Mouse (Mus musculus) telencephalon, adult 2 months (tissue): ENCODE data around the gene 6430550D23Rik.

Experiments
- DNase-seq: peaks from one replicate; pipeline ENCODE4 v3.0.0-alpha.2; 2011; ENCODE audit warnings: low read depth, low spot score

The 6430550D23Rik gene

DNA sequence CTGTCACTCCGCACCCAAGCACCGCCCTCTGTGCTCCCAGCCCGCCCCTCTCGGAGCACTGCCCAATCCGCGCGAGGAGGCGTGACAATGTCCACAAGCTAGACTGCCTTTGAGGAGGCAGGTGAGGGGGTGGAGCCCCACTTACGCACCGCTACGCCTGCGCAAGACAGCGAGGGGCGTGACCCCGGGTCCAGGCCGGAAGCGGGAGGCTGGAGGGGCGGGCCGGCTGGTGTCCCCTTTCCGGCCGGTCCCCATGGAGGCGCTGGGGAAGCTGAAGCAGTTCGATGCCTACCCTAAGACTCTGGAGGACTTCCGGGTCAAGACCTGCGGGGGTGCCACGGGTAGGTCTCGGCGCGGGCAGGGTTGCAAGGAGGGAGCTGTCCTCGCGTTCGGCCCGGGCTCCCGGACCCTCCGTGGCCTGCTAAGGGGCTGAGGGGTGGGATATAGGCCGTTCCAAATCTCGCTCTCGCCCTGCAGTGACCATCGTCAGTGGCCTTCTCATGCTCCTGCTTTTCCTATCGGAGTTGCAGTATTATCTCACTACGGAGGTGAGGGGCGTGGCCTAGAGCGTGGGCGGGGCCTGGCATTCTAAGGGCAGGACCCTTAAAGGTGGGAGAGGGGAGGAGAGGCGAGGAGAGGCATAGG, at the start of gene 6430550D23Rik, which contains the start of gene Ergic3:
Gene 6430550D23Rik (minus strand): TSS at position 90 of the 645 bp plus-strand sequence.
Gene Ergic3 (plus strand): TSS at position 158 of the 645 bp plus-strand sequence.
- peak; percentile 95 for DNase-seq

DNA sequence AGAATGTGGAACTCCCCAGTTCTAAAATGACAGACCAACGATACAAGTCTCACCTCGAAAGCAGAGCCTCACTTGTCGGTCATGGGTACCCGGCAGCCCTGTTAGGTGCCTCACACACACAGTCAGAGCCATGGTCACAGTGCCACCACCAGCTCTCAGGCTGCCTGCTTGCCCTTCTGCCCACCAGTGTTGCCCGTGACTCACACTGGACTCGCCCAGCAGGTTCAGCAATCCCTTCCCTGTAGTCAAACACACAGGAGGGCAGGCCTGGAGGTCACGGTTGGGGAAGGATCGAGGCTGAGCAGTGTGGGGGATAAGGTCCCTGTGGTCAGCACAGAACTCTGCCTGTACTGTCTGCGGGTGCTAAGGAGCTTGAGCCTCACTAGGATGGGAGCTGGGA, 45.0 kb upstream of the 6430550D23Rik start, which contains the start of gene Fer1l4:
Gene Fer1l4 (minus strand): TSS at position 132 of the 400 bp plus-strand sequence.
- no peak for DNase-seq

DNA sequence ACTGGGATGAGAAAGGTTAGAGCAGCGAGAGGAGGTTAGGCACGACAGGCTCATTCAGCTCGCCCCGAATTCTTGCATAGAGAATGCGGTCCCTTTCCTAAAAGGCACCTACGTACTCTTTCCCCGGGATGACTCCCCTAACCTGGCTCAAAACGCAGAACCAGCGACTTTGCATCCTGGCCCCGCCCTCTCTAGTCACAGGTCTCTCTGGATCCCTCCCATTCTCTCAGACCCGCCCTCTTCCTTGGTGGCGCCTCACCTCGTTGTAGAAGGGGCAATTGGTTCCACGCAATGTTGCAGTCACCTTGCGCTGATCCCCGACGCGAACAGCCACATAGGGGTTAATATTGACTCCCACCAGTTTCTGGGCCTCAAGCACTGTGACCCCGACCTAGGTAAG, 40.2 kb upstream of the 6430550D23Rik start:
- no peak for DNase-seq

DNA sequence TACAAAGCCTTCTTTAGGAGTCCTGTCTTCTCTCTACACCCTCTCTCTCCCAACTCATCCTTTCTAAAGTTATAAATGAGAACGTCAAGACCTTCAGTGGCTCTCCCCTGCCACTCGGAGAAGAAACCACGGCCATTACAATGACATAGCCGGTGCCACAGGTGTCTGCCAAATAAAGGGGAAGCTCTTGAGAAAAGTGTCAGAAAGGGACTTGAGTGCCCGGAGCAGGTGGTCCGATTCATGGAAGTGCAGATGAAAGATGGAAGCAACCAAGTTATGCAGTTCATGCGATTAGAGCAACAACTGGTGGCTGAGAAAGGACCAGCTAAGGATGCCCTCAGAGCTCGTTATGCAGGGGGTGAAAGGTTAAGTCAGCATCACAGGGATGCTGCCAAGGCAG, 35.1 kb upstream of the 6430550D23Rik start:
- DNase-seq, result no peak

DNA sequence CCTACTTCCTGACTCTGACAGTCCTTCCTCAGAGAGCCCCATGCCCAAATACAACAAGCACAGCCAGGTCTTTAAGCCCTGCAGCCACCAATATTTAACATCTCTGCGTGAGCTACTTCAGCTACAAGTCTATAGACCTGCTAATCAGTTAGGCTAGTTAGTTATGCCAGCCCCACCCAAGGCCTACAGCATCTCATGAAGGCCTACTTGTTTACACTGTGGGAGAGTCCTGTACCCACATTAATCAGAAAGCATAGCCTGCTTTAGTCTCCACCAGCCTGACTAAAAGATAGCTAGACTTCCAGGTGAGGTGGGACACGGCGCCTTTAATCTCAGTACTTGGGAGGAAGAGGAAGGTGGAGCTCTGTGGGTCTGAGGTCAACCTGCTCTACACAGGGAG, 31.6 kb upstream of the 6430550D23Rik start:
- DNase-seq, result no peak

DNA sequence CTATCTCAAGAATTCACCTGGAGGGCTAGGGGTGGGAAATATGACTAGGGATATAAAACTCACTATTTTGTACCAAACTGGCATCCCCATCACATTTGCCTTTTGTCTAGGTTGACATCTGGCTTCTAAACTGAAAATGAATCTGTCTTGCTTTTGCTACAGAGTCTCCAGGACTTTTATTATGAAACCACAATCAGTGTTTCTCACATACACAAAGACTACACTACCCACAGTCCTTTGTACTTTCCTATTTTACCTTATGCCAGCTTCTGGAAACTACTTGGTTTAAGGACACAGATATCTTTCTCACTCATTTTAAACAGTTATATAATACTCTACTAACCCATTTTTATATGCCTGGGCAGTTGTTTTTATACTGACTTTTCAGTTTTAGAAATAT, 17.7 kb upstream of the 6430550D23Rik start:
- peak; percentile 4 for DNase-seq

DNA sequence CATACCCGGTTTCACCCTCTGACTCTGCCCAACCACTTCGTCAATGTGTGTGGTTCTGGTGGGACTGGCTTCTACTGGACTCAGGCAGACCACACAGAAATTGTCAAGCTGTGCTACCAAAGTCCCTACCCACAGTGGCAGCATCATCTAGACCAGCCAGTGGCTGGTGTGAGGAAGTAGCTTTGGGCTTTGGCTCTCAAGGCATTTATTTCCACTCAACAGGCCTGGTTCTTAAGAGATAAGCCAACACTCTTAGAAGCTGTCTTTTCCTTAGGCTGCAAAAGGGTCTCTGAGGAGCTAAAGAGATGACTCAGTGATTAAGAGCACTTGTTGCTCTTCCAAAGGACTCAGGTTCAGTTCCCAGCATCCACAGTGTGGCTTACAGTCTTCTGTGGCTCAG, 14.0 kb upstream of the 6430550D23Rik start:
- no peak for DNase-seq

DNA sequence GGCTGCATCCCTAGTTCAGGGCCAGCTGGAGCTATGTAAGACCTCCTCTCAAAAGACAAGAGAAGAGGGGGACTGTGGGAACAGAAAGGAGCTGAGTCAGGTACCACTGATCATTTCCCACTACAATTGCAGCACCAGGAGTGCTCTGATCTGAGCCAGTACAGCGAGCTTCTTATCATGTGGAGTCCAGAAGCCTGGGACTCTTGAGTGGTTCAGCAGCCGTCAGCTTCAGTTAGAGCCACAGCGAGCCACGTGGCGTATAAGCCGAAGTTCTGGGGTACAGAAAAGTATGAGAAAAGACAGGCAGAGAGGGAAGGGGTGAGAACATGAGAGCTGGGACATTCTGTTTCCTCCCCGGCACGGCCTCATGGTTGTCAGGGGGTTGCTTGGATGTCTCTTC, 13.4 kb upstream of the 6430550D23Rik start:
- no peak for DNase-seq

DNA sequence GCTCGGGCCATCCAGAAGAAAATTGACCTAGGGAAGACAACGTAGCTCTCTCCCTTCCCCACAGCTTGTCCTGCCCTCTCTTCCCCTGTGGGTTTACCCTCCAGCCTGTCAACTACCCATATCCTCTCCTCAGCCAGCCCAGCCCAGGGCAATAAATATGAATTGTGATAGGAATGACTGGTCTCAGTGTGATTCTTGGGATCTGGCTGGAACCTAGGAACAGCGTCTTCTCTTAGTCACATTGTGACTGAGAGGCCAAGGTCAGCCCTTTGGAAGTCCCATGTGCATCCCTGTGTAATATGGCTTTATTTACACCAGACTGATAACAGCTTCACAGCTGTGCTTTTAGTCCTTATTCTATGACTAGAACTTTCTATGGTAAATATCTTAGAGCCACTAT, 10.3 kb upstream of the 6430550D23Rik start:
- DNase-seq, result no peak

DNA sequence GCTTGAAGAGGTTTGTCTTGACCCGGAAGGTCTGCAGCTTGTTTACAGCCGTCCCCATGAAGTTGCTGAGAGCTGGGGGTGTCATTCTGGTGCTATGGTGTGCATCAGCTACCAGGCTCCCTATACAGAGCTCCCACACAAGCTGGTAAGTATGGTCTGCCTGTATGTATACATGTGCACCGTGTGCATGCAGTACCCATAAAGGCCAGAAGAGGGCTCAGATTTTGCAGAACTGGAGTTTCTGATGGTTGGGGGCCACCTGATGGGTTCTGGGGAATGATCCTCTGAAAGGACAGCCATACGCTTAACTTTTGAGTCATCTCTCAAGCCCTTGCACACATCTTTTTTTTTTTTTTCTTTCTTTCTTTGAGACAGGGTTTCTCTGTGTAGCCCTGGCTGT, 2.4 kb downstream of the 6430550D23Rik start:
- no peak for DNase-seq

DNA sequence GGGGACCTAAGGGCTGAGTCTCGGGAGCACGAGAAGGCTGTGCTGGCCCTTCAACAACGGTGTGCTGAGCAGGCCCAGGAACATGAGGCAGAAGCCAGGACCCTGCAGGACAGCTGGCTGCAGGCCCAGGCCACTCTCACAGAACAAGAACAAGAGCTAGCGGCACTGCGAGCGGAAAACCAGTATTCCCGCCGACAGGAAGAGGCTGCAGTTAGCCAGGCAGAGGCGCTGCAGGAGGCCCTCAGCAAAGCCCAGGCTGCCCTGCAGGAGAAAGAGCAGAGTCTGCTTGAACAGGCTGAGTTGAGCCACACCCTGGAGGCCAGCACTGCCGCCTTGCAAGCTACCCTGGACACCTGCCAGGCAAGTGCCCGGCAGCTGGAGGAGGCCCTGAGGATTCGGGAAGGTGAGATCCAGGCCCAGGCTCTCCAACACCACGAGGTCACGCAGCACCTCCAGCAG, 15.9 kb downstream of the 6430550D23Rik start:
- no peak for DNase-seq

DNA sequence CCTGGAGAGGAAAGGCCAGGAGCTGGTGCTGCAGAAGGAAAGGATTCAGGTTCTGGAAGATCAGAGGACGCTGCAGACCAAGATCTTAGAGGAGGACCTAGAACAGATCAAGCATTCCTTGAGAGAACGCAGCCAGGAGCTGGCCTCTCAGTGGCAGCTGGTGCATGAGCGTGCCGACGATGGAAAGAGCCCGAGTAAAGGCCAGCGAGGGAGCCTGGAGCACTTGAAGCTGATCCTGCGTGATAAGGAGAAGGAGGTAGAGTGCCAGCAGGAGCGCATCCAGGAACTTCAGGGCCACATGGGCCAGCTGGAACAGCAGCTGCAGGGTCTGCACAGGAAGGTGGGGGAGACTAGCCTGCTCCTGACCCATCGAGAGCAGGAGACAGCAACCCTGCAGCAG, 16.6 kb downstream of the 6430550D23Rik start:
- DNase-seq, result no peak

DNA sequence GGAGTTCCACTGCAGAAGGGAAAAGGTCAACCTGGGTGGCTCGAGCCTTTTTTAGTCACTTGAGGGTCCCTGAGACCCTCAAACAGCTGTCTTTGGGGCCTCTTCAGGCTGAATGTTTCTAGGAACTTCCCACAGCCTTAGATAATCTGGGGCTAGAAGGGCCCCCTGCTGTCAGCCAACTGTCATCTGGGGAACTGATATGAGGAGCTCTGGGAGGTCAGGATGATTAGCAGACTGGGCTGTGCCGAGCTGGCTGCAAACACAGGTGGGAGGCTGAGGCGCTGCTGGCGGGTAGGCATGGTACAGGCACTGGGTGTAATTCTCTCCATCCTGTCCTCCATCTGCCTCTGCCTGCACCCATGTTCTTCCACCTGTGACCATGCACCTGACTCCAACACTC, 18.7 kb downstream of the 6430550D23Rik start:
- DNase-seq, result no peak

DNA sequence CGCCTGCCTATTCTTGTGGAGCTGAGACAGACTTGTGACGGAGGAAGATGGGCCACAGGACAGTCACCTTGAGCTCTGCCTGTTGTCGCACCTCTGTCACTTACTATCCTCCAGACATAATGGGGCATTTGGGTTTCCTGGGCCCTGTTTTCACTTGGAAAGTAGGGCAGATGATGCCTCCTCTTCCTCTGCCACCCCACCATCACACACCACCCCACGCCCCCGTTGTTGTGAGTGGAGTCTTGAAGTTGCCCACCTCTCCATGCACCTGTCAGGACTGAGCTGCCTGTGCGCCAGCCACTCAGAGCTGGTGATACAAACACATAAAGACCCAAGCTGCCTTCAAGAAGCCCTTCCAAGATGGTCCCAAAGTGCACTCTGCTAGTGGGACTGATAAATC, 20.6 kb downstream of the 6430550D23Rik start:
- no peak for DNase-seq

DNA sequence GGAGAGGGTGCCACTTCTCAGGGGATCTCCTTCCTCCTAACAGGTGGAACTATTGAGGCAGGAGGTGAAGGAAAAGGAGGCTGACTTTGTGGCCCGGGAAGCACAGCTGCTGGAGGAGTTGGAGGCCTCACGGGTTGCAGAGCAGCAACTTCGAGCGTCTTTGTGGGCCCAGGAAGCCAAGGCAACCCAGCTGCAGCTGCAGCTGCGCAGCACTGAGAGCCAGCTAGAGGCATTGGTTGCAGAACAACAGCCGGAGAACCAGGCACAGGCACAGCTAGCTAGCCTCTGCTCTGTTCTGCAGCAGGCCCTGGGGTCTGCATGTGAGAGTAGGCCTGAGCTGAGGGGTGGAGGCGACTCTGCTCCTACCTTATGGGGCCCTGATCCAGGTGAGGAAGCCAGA, 22.0 kb downstream of the 6430550D23Rik start:
- no peak for DNase-seq

DNA sequence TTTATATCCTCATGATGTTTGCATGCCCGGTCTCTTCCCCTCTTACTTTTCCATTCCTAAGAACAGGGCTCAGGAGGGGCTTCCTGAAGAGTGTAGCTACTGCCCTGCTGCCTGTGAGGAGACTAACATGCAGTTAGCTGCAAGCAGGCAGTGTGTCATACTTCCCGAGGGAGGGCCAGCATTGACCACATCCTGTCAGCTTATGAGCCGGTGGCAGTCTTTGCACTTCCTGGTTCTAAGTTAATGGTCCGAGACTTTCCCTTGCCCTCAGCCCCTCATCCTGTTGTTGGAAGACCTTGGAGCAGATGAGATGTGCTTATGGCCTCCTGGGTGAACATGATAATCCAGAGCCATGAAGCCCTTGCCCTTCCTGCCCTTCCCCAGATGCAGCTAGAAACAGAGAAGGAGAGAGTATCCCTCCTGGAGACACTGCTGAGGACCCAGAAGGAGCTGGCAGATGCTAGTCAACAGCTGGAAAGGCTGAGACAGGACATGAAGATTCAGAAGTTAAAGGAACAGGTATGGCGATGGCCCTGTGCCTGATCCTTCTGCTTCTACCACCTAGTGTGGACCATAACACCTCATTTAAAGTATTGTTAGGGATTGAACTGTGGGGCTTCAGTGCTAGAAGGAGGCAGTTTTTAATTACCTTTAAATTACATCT, 28.3 kb downstream of the 6430550D23Rik start:
- DNase-seq, result no peak

DNA sequence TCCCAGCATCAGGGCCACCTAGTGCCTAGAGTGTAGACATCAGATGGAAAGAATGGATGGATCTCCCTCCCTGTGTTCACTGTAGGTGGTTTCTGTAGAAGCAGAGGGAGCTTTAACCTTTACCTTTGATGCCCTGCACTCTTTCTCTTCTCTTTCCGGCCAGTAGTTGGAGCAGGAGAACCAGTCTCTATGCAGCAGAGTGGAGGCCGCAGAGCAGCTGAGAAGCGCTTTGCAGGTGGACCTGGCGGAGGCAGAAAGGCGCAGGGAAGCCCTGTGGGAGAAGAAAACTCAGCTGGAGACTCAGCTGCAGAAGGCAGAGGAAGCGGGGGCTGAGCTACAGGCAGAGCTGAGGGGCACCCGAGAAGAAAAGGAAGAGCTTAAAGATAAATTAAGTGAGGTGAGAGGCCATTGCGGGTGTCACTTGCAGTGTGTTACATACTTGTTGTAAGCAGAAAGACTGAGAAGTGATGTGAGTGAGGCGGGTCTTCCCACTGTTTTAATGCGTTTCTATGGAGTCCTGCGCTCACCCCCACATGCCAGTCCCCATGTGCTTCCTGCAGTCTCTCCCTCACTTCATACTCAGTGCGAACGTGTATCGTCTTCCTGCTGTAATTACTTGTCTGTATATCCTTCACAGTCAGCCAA, 33.6 kb downstream of the 6430550D23Rik start:
- no peak for DNase-seq

DNA sequence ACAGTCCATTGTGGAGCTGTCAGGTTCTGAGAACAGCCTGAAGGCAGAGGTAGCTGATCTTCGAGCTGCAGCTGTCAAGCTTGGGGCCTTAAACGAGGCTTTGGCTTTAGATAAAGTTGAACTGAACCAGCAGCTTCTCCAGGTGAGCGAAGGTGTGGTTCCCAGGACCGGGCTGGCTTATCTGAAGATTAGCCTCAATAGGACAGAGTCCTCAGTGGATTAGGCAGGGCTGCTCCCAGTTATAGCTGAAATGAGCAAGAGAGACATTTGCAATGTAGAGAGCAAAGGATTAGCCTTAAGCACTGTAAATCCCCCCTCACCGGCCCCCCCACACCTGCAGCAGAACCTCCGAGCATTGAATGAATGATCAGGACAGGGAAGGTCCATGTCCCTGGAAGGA, 34.4 kb downstream of the 6430550D23Rik start:
- DNase-seq, result no peak

DNA sequence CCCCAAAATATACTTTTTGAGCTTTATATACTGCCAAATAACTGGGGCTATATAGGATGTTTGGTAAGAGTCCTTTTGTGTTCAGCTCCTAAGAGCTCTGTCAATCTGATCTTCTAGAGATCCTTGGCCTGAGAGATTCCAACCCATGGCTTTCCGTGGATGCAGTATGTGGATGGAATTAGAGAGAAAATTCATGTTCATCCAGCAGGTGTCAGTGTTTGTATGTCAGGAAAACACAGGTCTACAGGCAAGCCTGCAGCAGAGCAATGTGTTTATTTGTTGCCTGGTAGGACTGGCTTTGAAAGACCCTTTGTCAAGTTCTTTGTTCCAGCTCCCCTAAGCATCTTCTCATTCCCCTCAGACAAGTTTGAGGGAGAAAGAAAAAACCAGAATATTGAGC, 44.8 kb downstream of the 6430550D23Rik start:
- no peak for DNase-seq

DNA sequence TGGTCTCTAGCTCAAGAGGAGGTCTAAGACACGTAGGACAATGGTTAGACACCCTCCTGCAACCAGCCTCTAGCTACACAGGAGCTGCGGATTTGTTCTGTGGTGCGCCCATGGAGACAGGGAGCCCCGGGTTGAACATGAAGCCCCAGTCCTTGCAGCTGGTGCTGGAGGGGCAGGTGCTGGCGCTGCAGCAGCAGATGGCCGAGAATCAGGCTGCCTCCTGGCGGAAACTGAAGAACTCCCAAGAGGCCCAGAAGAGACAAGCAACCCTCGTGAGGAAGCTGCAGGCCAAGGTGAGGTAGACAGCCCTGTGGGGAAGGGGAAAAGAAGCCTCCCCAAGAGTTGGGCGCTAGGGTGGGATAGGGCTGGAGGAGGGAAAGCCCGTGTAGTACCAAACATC, 45.9 kb downstream of the 6430550D23Rik start:
- DNase-seq, result no peak

DNA sequence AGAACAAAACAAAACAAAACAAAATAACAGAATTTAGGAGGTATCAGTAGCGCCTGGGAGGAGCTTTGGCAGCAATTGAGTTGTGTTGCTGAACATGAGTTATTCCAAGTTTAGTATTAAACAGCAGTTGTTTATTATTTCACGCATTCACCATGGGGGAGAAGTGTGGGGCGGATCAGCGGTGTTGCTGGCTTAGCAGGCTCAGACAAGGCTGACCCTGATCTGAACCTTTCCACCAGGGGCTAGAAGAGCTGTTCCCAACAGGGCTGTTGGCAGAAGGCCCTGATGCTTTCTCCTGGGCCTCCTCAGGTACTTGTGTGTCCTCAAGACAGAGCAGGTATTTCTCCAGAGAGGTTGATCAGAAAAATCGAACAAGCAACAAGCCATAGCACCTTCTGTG, 47.8 kb downstream of the 6430550D23Rik start:
- no peak for DNase-seq

DNA sequence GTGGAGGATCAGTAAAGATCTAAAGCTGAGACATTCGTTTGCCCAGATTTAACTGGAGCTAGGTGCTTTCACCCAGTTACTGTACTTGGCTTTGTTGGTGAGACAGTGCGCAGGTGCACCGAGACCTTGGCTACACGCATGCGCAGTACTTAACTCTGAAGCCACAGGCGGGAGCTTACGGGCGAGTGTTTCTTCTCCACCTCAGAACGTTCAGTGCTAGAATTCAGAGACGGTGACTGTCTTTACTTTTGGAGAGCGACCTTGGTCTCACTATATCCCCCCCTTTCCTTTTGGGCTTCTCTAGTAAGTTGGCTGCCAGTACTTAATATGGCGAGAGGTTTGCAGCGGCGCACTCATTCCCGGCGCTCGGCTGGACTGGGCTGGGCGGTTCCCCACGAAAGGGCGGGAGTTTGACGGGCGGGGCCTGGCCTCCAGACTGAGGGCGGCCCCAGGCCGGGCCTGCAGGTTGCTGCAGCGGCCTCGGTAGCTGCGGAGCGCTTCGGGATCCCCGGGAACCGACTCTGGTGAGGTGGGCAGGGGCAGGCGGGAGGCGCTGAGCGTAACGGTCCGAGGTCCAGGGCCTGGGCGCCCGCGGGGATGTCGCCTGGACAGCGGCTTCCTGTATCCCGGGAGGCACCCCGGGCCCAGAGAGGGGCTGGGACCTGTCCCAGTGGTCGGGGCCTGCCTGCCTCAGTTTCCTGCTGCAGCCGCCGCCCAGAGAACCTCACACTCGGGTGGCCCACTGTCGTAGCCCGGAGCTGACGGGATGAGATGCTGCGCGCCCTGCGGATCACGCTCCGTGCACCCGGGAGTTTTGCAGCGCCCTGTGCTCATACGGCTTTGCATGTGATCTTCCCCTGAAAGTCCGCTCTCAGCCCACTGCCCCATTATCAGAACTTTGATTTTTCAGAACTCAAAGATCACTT, 51.4 kb downstream of the 6430550D23Rik start, which contains the start of gene Cep250:
Gene Cep250 (plus strand): TSS at position 325 of the 926 bp plus-strand sequence.
- peak; percentile 87 for DNase-seq
